Mouse (Mus musculus) kidney, postnatal 25 days (tissue): ENCODE data around the gene Sgsm2.
A peak's percentile ranks its signal among the peaks of the same experiment; 100 is the strongest.
"Not testable (repeated sequence)": the region's sequence is repeated elsewhere in the genome, so short reads cannot be mapped to it uniquely, and the experiment has no call there.

Experiments used
- DNase-seq, 2 experiments: peaks; one replicate each; pipeline ENCODE4 v3.0.0; 2021; ENCODE audit warnings: mixed read lengths in 2 of 2

Sgsm2 gene

GRCm38 (mm10) chr11:74827791-74828403, 69.0 kb downstream of the Sgsm2 start:
- peak in 1 of 2 experiments; percentile 41 for DNase-seq

- DNase-seq, result peak in 1 of 2 experiments; percentile 63
These were observed 70.2 kb downstream of the Sgsm2 start for GRCm38 (mm10) chr11:74826702-74827101.

- peak in 1 of 2 experiments; percentile 81 for DNase-seq
These were observed 70.7 kb downstream of the Sgsm2 start for GRCm38 (mm10) chr11:74826151-74826550.

GRCm38 (mm10) chr11:74822746-74823440, 74.0 kb downstream of the Sgsm2 start:
- peak; percentile 73 to 94 for DNase-seq

GRCm38 (mm10) chr11:74821463-74821862, 75.4 kb downstream of the Sgsm2 start:
- DNase-seq, result peak; percentile 57 to 71

GRCm38 (mm10) chr11:74820921-74821320, 75.9 kb downstream of the Sgsm2 start:
- no peak for DNase-seq

GRCm38 (mm10) chr11:74815795-74816194, 81.1 kb downstream of the Sgsm2 start:
- no peak for DNase-seq

GRCm38 (mm10) chr11:74811538-74811937, 85.3 kb downstream of the Sgsm2 start:
- no peak for DNase-seq

- DNase-seq, result not testable (repeated sequence)
These were observed 85.8 kb downstream of the Sgsm2 start for GRCm38 (mm10) chr11:74811027-74811426.

GRCm38 (mm10) chr11:74810134-74810533, 86.7 kb downstream of the Sgsm2 start:
- DNase-seq, result no peak

GRCm38 (mm10) chr11:74808251-74808853, 88.5 kb downstream of the Sgsm2 start:
- DNase-seq, result no peak

- DNase-seq, result no peak
These were observed 89.5 kb downstream of the Sgsm2 start for GRCm38 (mm10) chr11:74807246-74807882.

- no peak for DNase-seq
These were observed 92.7 kb downstream of the Sgsm2 start for GRCm38 (mm10) chr11:74804081-74804627.

GRCm38 (mm10) chr11:74800658-74801057, 96.2 kb downstream of the Sgsm2 start:
- no peak for DNase-seq
